Mouse (Mus musculus): ENCODE measurements around the gene Gm21969. TPM values are rescaled to one million over a fixed set of nuclear protein-coding genes. Genes with fewer than 3 reads are reported as not detected.

Gm21969 gene
- polyA plus RNA-seq, 2 experiments from 2014 or later = not detected

- no peak for ATAC-seq
Measured at GRCm38 (mm10) chr4:139619765-139620164, 16.8 kb downstream of the Gm21969 start.

- ATAC-seq = peak; percentile 100
Measured at GRCm38 (mm10) chr4:139622373-139623282, 19.6 kb downstream of the Gm21969 start, which contains the start of gene Aldh4a1. Gene Aldh4a1, plus strand, starts transcription at chr4:139622866.

- ATAC-seq = no peak
Measured at GRCm38 (mm10) chr4:139623434-139624115, 20.6 kb downstream of the Gm21969 start.

GRCm38 (mm10) chr4:139624116-139624489 lies 21.1 kb downstream of the Gm21969 start:
- no peak for ATAC-seq

- ATAC-seq = no peak
Measured at GRCm38 (mm10) chr4:139624706-139625105, 21.7 kb downstream of the Gm21969 start.

GRCm38 (mm10) chr4:139627361-139627760 lies 24.4 kb downstream of the Gm21969 start:
- ATAC-seq = no peak

- ATAC-seq = no peak
Measured at GRCm38 (mm10) chr4:139630171-139630570, 27.2 kb downstream of the Gm21969 start.

GRCm38 (mm10) chr4:139631141-139631540 lies 28.2 kb downstream of the Gm21969 start:
- ATAC-seq = no peak

- no peak for ATAC-seq
Measured at GRCm38 (mm10) chr4:139631569-139632253, 28.7 kb downstream of the Gm21969 start.

GRCm38 (mm10) chr4:139632254-139632580 lies 29.2 kb downstream of the Gm21969 start:
- ATAC-seq = no peak

GRCm38 (mm10) chr4:139636373-139636772 lies 33.4 kb downstream of the Gm21969 start:
- ATAC-seq = no peak

GRCm38 (mm10) chr4:139637847-139638246 lies 34.9 kb downstream of the Gm21969 start:
- ATAC-seq = no peak

- ATAC-seq = no peak
Measured at GRCm38 (mm10) chr4:139638356-139638755, 35.4 kb downstream of the Gm21969 start.

- ATAC-seq = no peak
Measured at GRCm38 (mm10) chr4:139639801-139640200, 36.8 kb downstream of the Gm21969 start.

- no peak for ATAC-seq
Measured at GRCm38 (mm10) chr4:139640333-139640732, 37.3 kb downstream of the Gm21969 start.

GRCm38 (mm10) chr4:139640775-139641174 lies 37.8 kb downstream of the Gm21969 start:
- ATAC-seq = no peak

- ATAC-seq = no peak
Measured at GRCm38 (mm10) chr4:139641829-139642425, 38.9 kb downstream of the Gm21969 start.

- no peak for ATAC-seq
Measured at GRCm38 (mm10) chr4:139643972-139644371, 41.0 kb downstream of the Gm21969 start.

- no peak for ATAC-seq
Measured at GRCm38 (mm10) chr4:139646916-139647315, 43.9 kb downstream of the Gm21969 start.

- ATAC-seq = no peak
Measured at GRCm38 (mm10) chr4:139650086-139650743, 47.2 kb downstream of the Gm21969 start.

- no peak for ATAC-seq
Measured at GRCm38 (mm10) chr4:139650907-139651306, 47.9 kb downstream of the Gm21969 start.

GRCm38 (mm10) chr4:139653238-139653637 lies 50.3 kb downstream of the Gm21969 start, which contains the start of gene Tas1r2:
Gene Tas1r2, plus strand, starts transcription at chr4:139653538.
- no peak for ATAC-seq

All from activated CD4-positive, CD25-positive, alpha-beta regulatory T cell, adult 4 months (primary cell).